Mouse (Mus musculus): ENCODE data around the gene Dip2c. TPM values are rescaled to one million over a fixed set of nuclear protein-coding genes. Genes with fewer than 3 reads are reported as not detected.

The Dip2c gene
- polyA plus RNA-seq, 1 experiment from 2014 or later: 12.3 TPM

DNA sequence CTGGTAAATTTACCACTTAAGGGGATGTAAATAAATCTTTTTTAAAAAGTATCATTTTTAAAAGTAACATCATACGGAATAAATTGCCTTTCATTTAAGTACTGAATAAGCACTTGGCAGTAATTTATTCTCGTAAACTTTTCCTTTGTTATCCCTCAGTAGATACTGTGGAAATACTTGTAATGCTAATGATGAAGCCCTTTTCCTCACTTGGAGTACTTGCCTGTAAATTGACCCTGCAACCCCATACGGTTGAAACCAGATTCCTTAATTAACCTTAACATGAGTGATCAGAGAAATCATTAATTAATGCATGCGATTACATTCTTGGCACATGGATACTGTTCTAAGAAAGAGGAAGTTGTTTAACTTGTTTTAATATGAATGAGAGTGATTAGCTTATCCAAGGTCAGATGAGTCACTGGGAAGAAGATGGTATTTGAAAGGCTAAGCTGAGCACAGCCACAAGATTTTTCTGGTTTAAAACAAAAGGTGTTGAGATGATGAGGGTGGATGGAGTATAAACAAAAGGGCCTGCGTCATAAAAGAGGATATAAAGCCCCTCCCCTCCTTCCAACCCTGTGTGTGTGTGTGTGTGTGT lies 114.0 kb downstream of the Dip2c start:
- 19% methylated on average over 5 of the region's 5 CpGs for WGBS
- Histone ChIP-seq H3K4me3 (replicated peaks; ENCODE audit: low read length) (no peak overlapping the region), H3K4me1 (replicated peaks; ENCODE audit: control insufficient read depth, insufficient read depth, low read length) (no peaks in the 10 kb centered on the region), H3K9me3 (ENCODE audit: control insufficient read depth, low read length) (no peaks in the 10 kb centered on the region), H3K27me3 (replicated peaks; ENCODE audit: control insufficient read depth, insufficient read depth, low read length) (no peaks in the 10 kb centered on the region), H3K27ac (ENCODE audit: low read length) (no peak overlapping the region), H3K9ac (replicated peaks; ENCODE audit: low read depth, low read length) (no peak overlapping the region), H3K36me3 (ENCODE audit: control insufficient read depth, insufficient read depth) (no peaks in the 10 kb centered on the region), H3K4me2 (ENCODE audit: low read length) (no peak overlapping the region)
- 0 out of 2 replicates have a peak, but pooled peaks have one; percentile 27 for ATAC-seq

GRCm38 (mm10) chr13:9393470-9393869 lies 117.1 kb downstream of the Dip2c start:
- no peak overlapping the region for H3K4me3 ChIP-seq (replicated peaks; ENCODE audit: low read length)
- no peaks in the 10 kb centered on the region for H3K36me3 ChIP-seq (ENCODE audit: control insufficient read depth, insufficient read depth)
- no peak overlapping the region for H3K9ac ChIP-seq (replicated peaks; ENCODE audit: low read depth, low read length)
- no peaks in the 10 kb centered on the region for H3K27me3 ChIP-seq (replicated peaks; ENCODE audit: control insufficient read depth, insufficient read depth, low read length)
- H3K4me2 ChIP-seq (ENCODE audit: low read length): no peak overlapping the region
- no peak for ATAC-seq
- H3K27ac ChIP-seq (ENCODE audit: low read length): no peak overlapping the region
- 89% methylated on average over 3 of the region's 3 CpGs for WGBS
- no peaks in the 10 kb centered on the region for H3K9me3 ChIP-seq (ENCODE audit: control insufficient read depth, low read length)
- H3K4me1 ChIP-seq (replicated peaks; ENCODE audit: control insufficient read depth, insufficient read depth, low read length): peaks cover under 1% of the 10 kb centered on the region; the same call in 1 of the 2 replicates

GRCm38 (mm10) chr13:9395286-9395685 lies 119.0 kb downstream of the Dip2c start:
- 80% methylated on average over 1 of the region's 1 CpGs for WGBS
- H3K27ac ChIP-seq (ENCODE audit: low read length): no peak overlapping the region
- H3K36me3 ChIP-seq (ENCODE audit: control insufficient read depth, insufficient read depth): no peaks in the 10 kb centered on the region
- no peak overlapping the region for H3K4me2 ChIP-seq (ENCODE audit: low read length)
- H3K9me3 ChIP-seq (ENCODE audit: control insufficient read depth, low read length): no peaks in the 10 kb centered on the region
- H3K9ac ChIP-seq (replicated peaks; ENCODE audit: low read depth, low read length): no peak overlapping the region
- H3K27me3 ChIP-seq (replicated peaks; ENCODE audit: control insufficient read depth, insufficient read depth, low read length): no peaks in the 10 kb centered on the region
- ATAC-seq: no peak
- no peak overlapping the region for H3K4me3 ChIP-seq (replicated peaks; ENCODE audit: low read length)
- peaks cover 5% of the 10 kb centered on the region; the same call in 1 of the 2 replicates for H3K4me1 ChIP-seq (replicated peaks; ENCODE audit: control insufficient read depth, insufficient read depth, low read length)

- WGBS: 17% methylated on average over 1 of the region's 1 CpGs
- H3K9ac ChIP-seq (replicated peaks; ENCODE audit: low read depth, low read length): no peak overlapping the region
- ATAC-seq: peak; percentile 45; the same call in 1 of the 2 replicates
Measured at GRCm38 (mm10) chr13:9398846-9399245, 122.5 kb downstream of the Dip2c start.

DNA sequence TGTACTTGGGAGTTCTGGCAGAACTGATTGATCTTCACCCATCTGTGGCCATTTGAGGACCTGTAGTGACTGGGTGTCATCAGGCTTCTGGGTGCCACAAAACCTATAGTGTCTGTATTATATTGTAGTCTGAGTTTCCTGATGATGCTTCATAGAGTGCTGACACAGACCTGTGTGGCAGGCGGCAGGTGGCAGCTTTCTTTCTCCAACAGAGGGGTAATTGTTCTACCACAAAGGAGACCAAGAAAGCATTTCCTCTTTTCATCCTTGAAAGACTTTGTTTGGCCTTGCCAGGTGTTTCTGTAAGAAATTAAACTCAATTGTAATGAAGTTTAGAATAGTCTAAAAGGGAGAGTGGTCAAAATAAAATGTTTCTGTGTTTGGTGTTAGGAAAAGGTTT lies 129.1 kb downstream of the Dip2c start:
- WGBS: 61% methylated on average over 1 of the region's 1 CpGs
- ATAC-seq: no peak
- Histone ChIP-seq H3K4me3 (replicated peaks; ENCODE audit: low read length) (no peak overlapping the region), H3K9me3 (ENCODE audit: control insufficient read depth, low read length) (peaks cover 9% of the 10 kb centered on the region; the same call in 1 of the 2 replicates), H3K4me1 (replicated peaks; ENCODE audit: control insufficient read depth, insufficient read depth, low read length) (no peaks in the 10 kb centered on the region), H3K9ac (replicated peaks; ENCODE audit: low read depth, low read length) (no peak overlapping the region), H3K36me3 (ENCODE audit: control insufficient read depth, insufficient read depth) (no peaks in the 10 kb centered on the region), H3K27me3 (replicated peaks; ENCODE audit: control insufficient read depth, insufficient read depth, low read length) (no peaks in the 10 kb centered on the region), H3K4me2 (ENCODE audit: low read length) (no peak overlapping the region), H3K27ac (ENCODE audit: low read length) (no peak overlapping the region)

More at GRCm38 (mm10) chr13:9398846-9399245, 122.5 kb downstream of the Dip2c start:
- Histone ChIP-seq H3K9me3 (ENCODE audit: control insufficient read depth, low read length) (peaks cover 9% of the 10 kb centered on the region; the same call in 1 of the 2 replicates), H3K27ac (ENCODE audit: low read length) (no peak overlapping the region), H3K4me2 (ENCODE audit: low read length) (no peak overlapping the region), H3K36me3 (ENCODE audit: control insufficient read depth, insufficient read depth) (no peaks in the 10 kb centered on the region), H3K4me1 (replicated peaks; ENCODE audit: control insufficient read depth, insufficient read depth, low read length) (peaks cover 5% of the 10 kb centered on the region; the same call in 1 of the 2 replicates), H3K27me3 (replicated peaks; ENCODE audit: control insufficient read depth, insufficient read depth, low read length) (no peaks in the 10 kb centered on the region), H3K4me3 (replicated peaks; ENCODE audit: low read length) (no peak overlapping the region)

DNA sequence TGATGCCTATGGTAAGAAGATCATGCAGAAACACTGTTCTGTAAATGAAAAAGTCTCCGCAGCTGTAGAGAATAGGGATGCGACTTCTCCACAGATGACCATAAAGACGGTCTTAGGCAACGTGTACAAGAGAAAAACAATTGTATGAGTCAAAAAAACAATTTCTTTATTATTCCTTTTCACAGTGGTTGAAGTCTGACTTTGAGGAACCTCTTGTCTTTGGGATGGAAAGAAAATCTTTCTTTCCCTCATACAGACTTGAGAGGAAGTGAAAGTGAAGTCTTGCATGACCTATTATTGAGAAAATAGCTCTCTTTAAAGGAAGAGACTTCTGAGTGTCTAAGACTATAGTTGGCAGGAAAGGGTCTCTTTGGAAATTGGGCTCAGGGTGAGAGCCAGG lies 132.7 kb downstream of the Dip2c start:
- ATAC-seq: no peak
- Histone ChIP-seq H3K9me3 (ENCODE audit: control insufficient read depth, low read length) (no peaks in the 10 kb centered on the region), H3K9ac (replicated peaks; ENCODE audit: low read depth, low read length) (no peak overlapping the region), H3K27me3 (replicated peaks; ENCODE audit: control insufficient read depth, insufficient read depth, low read length) (no peaks in the 10 kb centered on the region), H3K36me3 (ENCODE audit: control insufficient read depth, insufficient read depth) (no peaks in the 10 kb centered on the region), H3K27ac (ENCODE audit: low read length) (no peak overlapping the region), H3K4me3 (replicated peaks; ENCODE audit: low read length) (no peak overlapping the region), H3K4me2 (ENCODE audit: low read length) (no peak overlapping the region), H3K4me1 (replicated peaks; ENCODE audit: control insufficient read depth, insufficient read depth, low read length) (no peaks in the 10 kb centered on the region)
- 93% methylated on average over 4 of the region's 4 CpGs for WGBS

DNA sequence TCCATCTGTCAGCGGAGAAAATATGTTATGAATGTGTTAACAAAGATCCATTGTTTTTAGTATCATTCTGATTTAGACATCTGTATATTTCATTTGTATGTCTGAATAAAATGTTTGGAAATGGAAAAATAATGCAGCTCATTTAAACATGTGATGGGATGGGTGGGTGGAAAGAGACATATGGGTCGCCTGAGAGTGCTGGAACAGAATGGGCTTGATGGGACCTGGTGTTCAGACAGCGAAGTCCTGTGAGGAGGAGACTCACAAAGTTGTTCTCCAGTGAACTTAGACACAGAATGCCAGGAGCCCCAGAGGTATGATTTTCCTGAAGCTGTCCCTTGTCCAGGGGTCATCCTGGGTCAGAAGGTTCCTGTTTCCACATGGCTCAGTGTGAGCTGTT lies 142.1 kb downstream of the Dip2c start:
- 94% methylated on average over 3 of the region's 3 CpGs for WGBS
- Histone ChIP-seq H3K27me3 (replicated peaks; ENCODE audit: control insufficient read depth, insufficient read depth, low read length) (no peaks in the 10 kb centered on the region), H3K4me1 (replicated peaks; ENCODE audit: control insufficient read depth, insufficient read depth, low read length) (no peaks in the 10 kb centered on the region), H3K4me2 (ENCODE audit: low read length) (no peak overlapping the region), H3K36me3 (ENCODE audit: control insufficient read depth, insufficient read depth) (no peaks in the 10 kb centered on the region), H3K4me3 (replicated peaks; ENCODE audit: low read length) (no peak overlapping the region), H3K9me3 (ENCODE audit: control insufficient read depth, low read length) (no peaks in the 10 kb centered on the region), H3K9ac (replicated peaks; ENCODE audit: low read depth, low read length) (no peak overlapping the region), H3K27ac (ENCODE audit: low read length) (no peak overlapping the region)
- no peak for ATAC-seq

GRCm38 (mm10) chr13:9419213-9419612 lies 142.9 kb downstream of the Dip2c start:
- no peak overlapping the region for H3K4me3 ChIP-seq (replicated peaks; ENCODE audit: low read length)
- H3K4me2 ChIP-seq (ENCODE audit: low read length): no peak overlapping the region
- H3K36me3 ChIP-seq (ENCODE audit: control insufficient read depth, insufficient read depth): no peaks in the 10 kb centered on the region
- no peak for ATAC-seq
- H3K9me3 ChIP-seq (ENCODE audit: control insufficient read depth, low read length): no peaks in the 10 kb centered on the region
- H3K4me1 ChIP-seq (replicated peaks; ENCODE audit: control insufficient read depth, insufficient read depth, low read length): no peaks in the 10 kb centered on the region
- H3K9ac ChIP-seq (replicated peaks; ENCODE audit: low read depth, low read length): no peak overlapping the region
- no peaks in the 10 kb centered on the region for H3K27me3 ChIP-seq (replicated peaks; ENCODE audit: control insufficient read depth, insufficient read depth, low read length)
- no peak overlapping the region for H3K27ac ChIP-seq (ENCODE audit: low read length)

DNA sequence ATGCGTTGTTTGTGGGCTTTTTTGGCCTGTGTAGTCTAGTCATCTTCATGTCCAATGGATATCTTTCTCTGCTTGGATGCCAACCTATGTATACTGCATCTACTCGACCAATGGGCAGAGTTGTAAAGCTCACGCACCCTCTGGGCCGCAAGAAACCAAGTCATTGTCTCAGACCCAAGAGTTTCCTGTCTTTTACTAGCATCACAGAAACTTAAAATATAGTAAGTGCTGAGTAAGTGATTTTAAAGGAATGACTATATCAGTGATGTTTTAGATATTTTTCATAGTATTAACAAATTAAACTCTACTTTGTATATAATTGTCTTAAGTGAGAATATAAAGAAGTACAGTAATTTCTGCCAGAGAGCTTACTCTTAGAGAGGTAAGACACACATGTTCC lies 145.6 kb downstream of the Dip2c start:
- Histone ChIP-seq H3K9me3 (ENCODE audit: control insufficient read depth, low read length) (no peaks in the 10 kb centered on the region), H3K27me3 (replicated peaks; ENCODE audit: control insufficient read depth, insufficient read depth, low read length) (no peaks in the 10 kb centered on the region), H3K27ac (ENCODE audit: low read length) (no peak overlapping the region), H3K4me3 (replicated peaks; ENCODE audit: low read length) (no peak overlapping the region), H3K4me1 (replicated peaks; ENCODE audit: control insufficient read depth, insufficient read depth, low read length) (no peaks in the 10 kb centered on the region), H3K4me2 (ENCODE audit: low read length) (no peak overlapping the region), H3K9ac (replicated peaks; ENCODE audit: low read depth, low read length) (no peak overlapping the region), H3K36me3 (ENCODE audit: control insufficient read depth, insufficient read depth) (no peaks in the 10 kb centered on the region)
- ATAC-seq: no peak
- WGBS: 95% methylated on average over 4 of the region's 4 CpGs

- no peak overlapping the region for H3K27ac ChIP-seq (ENCODE audit: low read length)
- H3K9me3 ChIP-seq (ENCODE audit: control insufficient read depth, low read length): no peaks in the 10 kb centered on the region
- H3K36me3 ChIP-seq (ENCODE audit: control insufficient read depth, insufficient read depth): no peaks in the 10 kb centered on the region
- H3K27me3 ChIP-seq (replicated peaks; ENCODE audit: control insufficient read depth, insufficient read depth, low read length): no peaks in the 10 kb centered on the region
- no peak overlapping the region for H3K4me2 ChIP-seq (ENCODE audit: low read length)
- H3K9ac ChIP-seq (replicated peaks; ENCODE audit: low read depth, low read length): no peak overlapping the region
- H3K4me3 ChIP-seq (replicated peaks; ENCODE audit: low read length): no peak overlapping the region
- H3K4me1 ChIP-seq (replicated peaks; ENCODE audit: control insufficient read depth, insufficient read depth, low read length): no peaks in the 10 kb centered on the region
- ATAC-seq: peak; percentile 69
- whole genome bisulfite sequencing: 64% methylated on average over 1 of the region's 1 CpGs
Measured at GRCm38 (mm10) chr13:9422876-9423275, 146.5 kb downstream of the Dip2c start.

Data from forebrain, embryonic 16.5 days (tissue).